Mouse (Mus musculus) adrenal gland, adult 10 weeks (tissue): Measurements from ENCODE around the gene Hist1h2ag. TPM values are rescaled to one million over a fixed set of nuclear protein-coding genes. Genes with fewer than 3 reads are reported as not detected.

Source experiments
- polyA plus RNA-seq: library from polyadenylated mRNA; stranded (reverse); fragments of 350-450 nt; fragmentation: Illumina TruSeq; extraction: RNeasy Lipid Tissue Mini Kit (QIAGEN cat#74804); gene quantifications from one replicate; pipeline ENCODE4 v1.2.3, GENCODE M21; 2014; ENCODE audit warnings: low read depth, low replicate concordance

Hist1h2ag gene
- polyA plus RNA-seq: not detected

DNA sequence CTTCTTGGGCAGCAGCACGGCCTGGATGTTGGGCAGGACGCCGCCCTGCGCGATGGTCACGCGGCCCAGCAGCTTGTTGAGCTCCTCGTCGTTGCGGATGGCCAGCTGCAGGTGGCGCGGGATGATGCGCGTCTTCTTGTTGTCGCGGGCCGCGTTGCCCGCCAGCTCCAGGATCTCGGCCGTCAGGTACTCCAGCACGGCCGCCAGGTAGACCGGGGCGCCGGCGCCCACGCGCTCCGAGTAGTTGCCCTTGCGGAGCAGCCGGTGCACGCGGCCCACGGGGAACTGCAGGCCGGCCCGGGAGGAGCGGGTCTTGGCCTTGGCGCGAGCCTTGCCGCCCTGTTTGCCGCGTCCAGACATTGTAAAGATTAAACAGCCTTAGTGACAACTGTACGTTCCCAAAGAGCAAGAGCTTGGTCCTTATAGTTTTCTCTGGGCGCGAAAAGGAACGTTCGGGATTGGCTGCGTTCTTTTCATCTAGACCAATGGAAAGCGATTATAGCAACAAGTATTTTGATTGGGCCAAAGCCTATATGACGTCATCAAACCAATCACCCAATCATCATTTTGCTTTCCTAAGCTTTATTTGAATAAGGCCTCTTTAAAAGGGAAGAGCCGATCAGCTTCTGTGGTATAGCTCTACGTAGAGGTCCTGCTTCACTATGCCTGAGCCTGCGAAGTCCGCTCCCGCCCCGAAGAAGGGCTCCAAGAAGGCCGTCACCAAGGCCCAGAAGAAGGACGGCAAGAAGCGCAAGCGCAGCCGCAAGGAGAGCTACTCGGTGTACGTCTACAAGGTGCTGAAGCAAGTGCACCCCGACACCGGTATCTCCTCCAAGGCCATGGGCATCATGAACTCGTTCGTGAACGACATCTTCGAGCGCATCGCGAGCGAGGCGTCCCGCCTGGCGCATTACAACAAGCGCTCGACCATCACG lies at the start of gene Hist1h2ag, which contains the start of gene Hist1h2bj:
Hist1h2ag (minus strand) TSS at position 377 of the 935 bp plus-strand sequence.
Hist1h2bj (plus strand) TSS at position 647 of the 935 bp plus-strand sequence.

GRCm38 (mm10) chr13:22084140-22084539 lies 41.4 kb upstream of the Hist1h2ag start, which contains the start of gene Vmn1r188:
Gene Vmn1r188 (plus strand): TSS chr13:22084440.

DNA sequence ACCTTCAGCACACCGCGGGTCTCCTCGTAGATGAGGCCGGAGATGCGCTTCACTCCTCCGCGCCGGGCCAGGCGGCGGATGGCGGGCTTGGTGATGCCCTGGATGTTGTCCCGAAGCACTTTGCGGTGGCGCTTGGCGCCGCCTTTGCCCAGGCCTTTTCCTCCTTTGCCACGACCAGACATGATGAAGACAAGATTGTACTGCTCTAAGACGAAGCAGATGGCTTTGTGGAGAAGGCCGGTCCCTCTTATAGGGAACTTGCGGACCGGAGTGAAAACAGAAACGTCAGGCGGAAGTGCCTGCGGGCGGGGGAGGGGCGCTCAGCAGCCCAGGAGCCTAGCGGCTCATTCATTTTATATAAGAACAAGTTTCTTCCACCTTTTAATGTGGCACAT lies 1.6 kb downstream of the Hist1h2ag start, which contains the start of gene Hist1h4i:
Hist1h4i (minus strand) TSS at position 221 of the 395 bp plus-strand sequence.

DNA sequence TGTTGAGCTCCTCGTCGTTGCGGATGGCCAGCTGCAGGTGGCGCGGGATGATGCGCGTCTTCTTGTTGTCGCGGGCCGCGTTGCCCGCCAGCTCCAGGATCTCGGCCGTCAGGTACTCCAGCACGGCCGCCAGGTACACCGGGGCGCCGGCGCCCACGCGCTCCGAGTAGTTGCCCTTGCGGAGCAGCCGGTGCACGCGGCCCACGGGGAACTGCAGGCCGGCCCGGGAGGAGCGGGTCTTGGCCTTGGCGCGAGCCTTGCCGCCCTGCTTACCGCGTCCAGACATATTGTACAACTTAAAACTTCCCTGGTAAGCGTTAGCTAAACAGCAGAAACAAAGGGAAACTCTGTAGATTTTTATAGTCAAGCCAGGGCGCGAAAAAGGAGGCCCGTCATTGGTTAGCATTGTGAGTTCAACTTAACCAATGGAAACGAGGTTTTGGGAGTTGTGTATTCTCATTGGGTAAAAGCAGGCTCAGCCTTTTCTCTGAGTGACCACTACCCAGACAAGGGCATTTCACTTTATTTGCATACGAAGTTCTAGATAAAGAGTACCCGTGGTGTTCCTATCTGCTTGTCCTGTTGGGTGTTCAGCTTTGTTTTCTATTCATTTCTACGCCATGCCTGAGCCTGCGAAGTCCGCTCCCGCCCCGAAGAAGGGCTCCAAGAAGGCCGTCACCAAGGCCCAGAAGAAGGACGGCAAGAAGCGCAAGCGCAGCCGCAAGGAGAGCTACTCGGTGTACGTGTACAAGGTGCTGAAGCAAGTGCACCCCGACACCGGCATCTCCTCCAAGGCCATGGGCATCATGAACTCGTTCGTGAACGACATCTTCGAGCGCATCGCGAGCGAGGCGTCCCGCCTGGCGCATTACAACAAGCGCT lies 7.2 kb downstream of the Hist1h2ag start, which contains the start of the genes Hist1h2ah and Hist1h2bk:
Hist1h2ah (minus strand) TSS at position 302 of the 882 bp plus-strand sequence.
Hist1h2bk (plus strand) TSS at position 604 of the 882 bp plus-strand sequence.

DNA sequence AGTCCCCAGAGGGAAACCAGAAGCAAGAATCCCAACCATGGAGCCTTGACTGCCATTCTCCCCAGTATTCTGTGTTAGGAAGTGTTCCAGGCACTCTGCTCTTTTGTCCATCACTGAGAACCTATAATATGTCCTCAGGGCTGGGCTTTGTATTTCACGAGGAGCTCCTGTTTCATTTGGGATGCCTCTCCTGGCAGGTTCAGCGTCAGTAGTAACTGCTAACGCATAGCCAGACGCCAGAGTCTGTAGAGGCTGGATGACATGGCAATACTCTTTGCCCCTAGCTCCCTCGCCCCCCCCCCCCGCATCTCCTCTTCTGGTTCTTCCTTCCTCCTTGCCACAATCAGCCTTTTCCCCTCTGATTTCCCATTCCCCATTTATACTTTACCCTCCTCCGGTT lies 33.1 kb downstream of the Hist1h2ag start, which contains the start of gene Prss16:
Prss16 (minus strand) TSS at position 101 of the 400 bp plus-strand sequence.

Other genes with a start within 250 kb of the Hist1h2ag start
- gene Hist1h2bq, start 232.7 kb downstream of the Hist1h2ag start, polyA plus RNA-seq: not detected
- not detected for gene Hist1h2ao, start 232.5 kb downstream of the Hist1h2ag start, polyA plus RNA-seq
- gene Hist1h4m, start 231.2 kb downstream of the Hist1h2ag start, polyA plus RNA-seq: not detected
- not detected for gene Hist1h4n, start 210.7 kb downstream of the Hist1h2ag start, polyA plus RNA-seq
- gene Hist1h2ap, start 209.4 kb downstream of the Hist1h2ag start, polyA plus RNA-seq: not detected
- 1.2 TPM for gene Hist1h2br, start 209.2 kb downstream of the Hist1h2ag start, polyA plus RNA-seq
- gene Zfp184, start 97.8 kb downstream of the Hist1h2ag start, polyA plus RNA-seq: 2.9 TPM
- gene Pom121l2, start 61.8 kb downstream of the Hist1h2ag start, polyA plus RNA-seq: not detected
- 0.35 TPM for gene Prss16, start 33.2 kb downstream of the Hist1h2ag start, polyA plus RNA-seq
- not detected for gene Hist1h2ah, start 7.4 kb downstream of the Hist1h2ag start, polyA plus RNA-seq
- gene Hist1h2bk, start 7.1 kb downstream of the Hist1h2ag start, polyA plus RNA-seq: not detected
- gene Hist1h4i, start 1.6 kb downstream of the Hist1h2ag start, polyA plus RNA-seq: 7.8 TPM
- gene Hist1h2bj, start 270 bp upstream of the Hist1h2ag start, polyA plus RNA-seq: not detected
- not detected for gene Vmn1r188, start 41.5 kb upstream of the Hist1h2ag start, polyA plus RNA-seq
- not detected for gene Vmn1r189, start 62.9 kb upstream of the Hist1h2ag start, polyA plus RNA-seq
- gene Vmn1r191, start 141.0 kb upstream of the Hist1h2ag start, polyA plus RNA-seq: not detected
- gene Vmn1r192, start 148.2 kb upstream of the Hist1h2ag start, polyA plus RNA-seq: not detected
- gene Vmn1r193, start 180.2 kb upstream of the Hist1h2ag start, polyA plus RNA-seq: not detected
- not detected for gene Vmn1r194, start 201.3 kb upstream of the Hist1h2ag start, polyA plus RNA-seq
- gene Vmn1r195, start 227.6 kb upstream of the Hist1h2ag start, polyA plus RNA-seq: not detected
- not detected for gene Vmn1r196, start 247.0 kb upstream of the Hist1h2ag start, polyA plus RNA-seq